Mouse (Mus musculus) liver, embryonic 12.5 days (tissue): ENCODE measurements around the gene Src. TPM values are rescaled to one million over a fixed set of nuclear protein-coding genes. Genes with fewer than 3 reads are reported as not detected.
A peak's percentile ranks its signal among the peaks of the same experiment; 100 is the strongest.

ENCODE experiments used
- ATAC-seq: fragments of 200-750 bp; cut with Nextera tagmentation; 2 replicates; pipeline ENCODE4 v1.8.0; 2017; ENCODE audit warnings: moderate number of reproducible peaks, mild to moderate bottlenecking, moderate library complexity
- H3K27ac ChIP-seq: fragments of 300-500 bp; sonication (generic); 2 replicates; pipeline ENCODE4 v1.5.1; 2016; ENCODE audit warnings: mild to moderate bottlenecking
- H3K27me3 ChIP-seq: fragments of 300-500 bp; sonication (generic); replicated peaks from 2 replicates; pipeline ENCODE4 v1.6.1; 2016; ENCODE audit warnings: mild to moderate bottlenecking, moderate library complexity
- H3K36me3 ChIP-seq: fragments of 300-500 bp; sonication (generic); 2 replicates; pipeline ENCODE4 v1.6.1; 2016; ENCODE audit warnings: mild to moderate bottlenecking, moderate library complexity
- H3K4me1 ChIP-seq: fragments of 300-500 bp; sonication (generic); 2 replicates; pipeline ENCODE4 v1.6.1; 2016
- H3K4me2 ChIP-seq: fragments of 300-500 bp; sonication (generic); 2 replicates; pipeline ENCODE4 v1.6.1; 2016; ENCODE audit warnings: mild to moderate bottlenecking, moderate library complexity
- H3K4me3 ChIP-seq: fragments of 300-500 bp; sonication (generic); 2 replicates; pipeline ENCODE4 v1.5.1; 2016; ENCODE audit warnings: mild to moderate bottlenecking, moderate library complexity
- H3K9ac ChIP-seq: fragments of 300-500 bp; sonication (generic); 2 replicates; pipeline ENCODE4 v1.6.1; 2016; ENCODE audit warnings: mild to moderate bottlenecking, moderate library complexity
- H3K9me3 ChIP-seq: fragments of 300-500 bp; sonication (generic); replicated peaks from 2 replicates; pipeline ENCODE4 v1.6.1; 2016; ENCODE audit warnings: mild to moderate bottlenecking, moderate library complexity
- WGBS: fragments of 180-500 bp; shearing (Covaris S2); methylation state at CpG from one replicate; pipeline ENCODE4 v1.1.7; 2016; ENCODE audit not compliant: insufficient replicate concordance; 5-methylcytosine and 5-hydroxymethylcytosine counted together
- polyA plus RNA-seq: library from polyadenylated mRNA; unstranded; fragments of >200 nt; fragmentation: Nextera tagmentation; extraction: Ambion mirVana; gene quantifications from 2 replicates; pipeline ENCODE4 v1.2.1, GENCODE M21; 2016

The Src gene
- polyA plus RNA-seq, 1 experiment from 2014 or later: 4.5 TPM

DNA sequence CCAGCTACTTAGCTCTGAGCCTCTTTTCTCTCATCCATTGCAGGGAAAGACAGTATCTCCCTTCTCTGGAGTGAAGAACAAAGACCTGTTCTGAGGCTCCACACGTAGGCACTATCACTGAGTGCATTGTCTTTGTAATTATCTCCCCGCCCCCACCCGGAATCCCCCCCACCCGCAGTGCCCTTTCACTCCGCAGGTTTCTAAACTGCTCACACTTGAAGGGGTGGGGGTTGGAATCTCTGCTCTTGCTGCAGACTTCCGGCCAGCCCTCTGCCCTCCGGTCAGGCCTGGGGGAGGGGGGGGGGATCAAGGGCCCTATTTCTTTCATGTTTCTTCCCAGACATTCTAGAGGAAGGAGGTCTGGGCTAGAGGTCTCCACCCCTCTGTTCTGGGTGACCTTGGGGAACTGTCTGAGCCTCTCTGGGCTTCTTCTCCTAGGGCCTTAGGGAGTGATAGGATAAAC lies 396 bp downstream of the Src start:
- WGBS: 10% methylated on average over 7 of the region's 7 CpGs
- H3K9ac ChIP-seq: no peak overlapping the region

DNA sequence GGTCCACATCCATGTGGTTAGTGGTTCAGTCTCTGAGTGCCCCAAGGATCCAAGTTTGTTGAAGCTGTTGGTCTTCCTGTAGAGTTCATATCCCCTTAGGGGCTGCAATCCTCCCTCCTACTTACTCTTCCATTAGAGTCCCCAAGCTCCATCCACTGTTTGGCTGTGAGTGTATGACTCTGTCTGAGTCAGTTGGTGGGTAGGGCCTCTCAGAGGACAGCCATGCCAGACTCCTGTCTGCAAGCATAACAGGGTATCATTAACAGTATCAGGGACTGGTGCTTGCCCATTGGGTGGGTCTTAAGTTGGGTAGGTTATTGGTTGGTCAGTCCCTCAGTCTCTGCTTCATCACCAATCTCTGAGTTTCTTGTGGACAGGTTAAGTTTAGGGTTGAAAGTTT lies 1.3 kb downstream of the Src start:
- no peak overlapping the region for H3K4me2 ChIP-seq
- no peak overlapping the region for H3K27ac ChIP-seq
- ATAC-seq: no peak
- H3K9ac ChIP-seq: no peak overlapping the region
- H3K4me1 ChIP-seq: peaks cover 22% of the 10 kb centered on the region
- H3K4me3 ChIP-seq: no peak overlapping the region
- H3K36me3 ChIP-seq: no peaks in the 10 kb centered on the region
- no peaks in the 10 kb centered on the region for H3K9me3 ChIP-seq
- peaks cover 51% of the 10 kb centered on the region for H3K27me3 ChIP-seq

More for the DNA sequence above, 396 bp downstream of the Src start:
- Histone ChIP-seq H3K9me3 (no peaks in the 10 kb centered on the region), H3K27ac (no peak overlapping the region), H3K36me3 (no peaks in the 10 kb centered on the region), H3K4me1 (peaks cover 19% of the 10 kb centered on the region), H3K27me3 (peaks cover 43% of the 10 kb centered on the region), H3K4me3 (no peak overlapping the region), H3K4me2 (no peak overlapping the region)
- ATAC-seq: no peak

DNA sequence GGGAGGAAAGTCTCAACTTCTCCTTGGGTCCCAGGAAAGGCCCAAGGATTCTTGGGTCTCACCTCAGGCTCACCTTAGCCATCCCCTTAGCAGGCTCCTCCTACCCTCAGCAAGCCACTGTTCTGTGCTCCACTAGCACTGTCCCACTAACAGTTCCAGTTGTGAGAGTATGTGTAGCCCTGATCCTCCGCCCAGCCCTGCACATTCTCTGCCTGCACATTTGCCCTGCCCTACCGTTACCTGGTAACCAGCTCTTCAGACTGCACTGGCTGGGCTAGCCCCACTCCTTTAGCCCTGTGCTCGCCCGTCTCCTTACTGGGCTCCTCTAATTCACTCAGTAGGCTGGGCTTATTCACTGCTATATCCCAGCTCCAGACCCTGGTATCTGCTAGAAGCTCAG lies 2.2 kb downstream of the Src start:
- no peak for ATAC-seq
- Histone ChIP-seq H3K9me3 (no peaks in the 10 kb centered on the region), H3K36me3 (no peaks in the 10 kb centered on the region), H3K9ac (no peak overlapping the region), H3K4me3 (no peak overlapping the region), H3K4me1 (peaks cover 25% of the 10 kb centered on the region), H3K4me2 (no peak overlapping the region), H3K27ac (no peak overlapping the region), H3K27me3 (peaks cover 60% of the 10 kb centered on the region)
- 69% methylated on average over 4 of the region's 4 CpGs for WGBS

DNA sequence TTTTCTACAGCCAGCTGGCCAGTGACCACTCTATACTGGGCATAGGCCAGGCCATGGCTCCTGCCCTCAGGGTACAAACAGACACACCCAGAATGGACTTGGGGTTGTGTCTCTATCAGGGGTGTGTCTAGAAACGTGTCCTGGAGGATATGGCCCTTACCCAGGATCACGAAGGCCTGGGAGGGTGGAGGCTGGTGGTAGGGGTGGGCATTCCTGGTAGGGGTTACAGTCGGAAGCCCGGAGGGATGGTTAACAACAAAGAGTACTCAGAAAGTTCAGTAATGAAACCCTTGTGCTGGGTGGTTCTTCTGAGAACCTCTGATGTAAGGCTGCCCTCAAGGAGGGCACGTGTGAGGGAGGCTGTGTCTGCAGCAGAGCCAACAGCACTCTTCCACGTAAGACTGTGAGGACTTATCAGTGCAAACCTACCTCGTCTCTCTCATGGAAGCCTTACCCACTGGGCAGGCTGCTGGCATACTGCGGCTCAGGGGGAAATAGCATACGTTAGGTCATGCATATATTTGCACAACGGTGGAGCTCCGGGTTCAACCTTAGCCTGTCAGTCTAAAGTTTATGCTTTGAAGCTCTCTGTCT lies 3.9 kb downstream of the Src start:
- Histone ChIP-seq H3K9ac (no peak overlapping the region), H3K27ac (no peak overlapping the region; the same call in 1 of the 2 replicates), H3K4me1 (peaks cover 31% of the 10 kb centered on the region), H3K4me2 (no peak overlapping the region), H3K36me3 (no peaks in the 10 kb centered on the region), H3K9me3 (no peaks in the 10 kb centered on the region), H3K4me3 (no peak overlapping the region), H3K27me3 (peaks cover 67% of the 10 kb centered on the region)
- WGBS: 60% methylated on average over 11 of the region's 11 CpGs
- ATAC-seq: no peak

DNA sequence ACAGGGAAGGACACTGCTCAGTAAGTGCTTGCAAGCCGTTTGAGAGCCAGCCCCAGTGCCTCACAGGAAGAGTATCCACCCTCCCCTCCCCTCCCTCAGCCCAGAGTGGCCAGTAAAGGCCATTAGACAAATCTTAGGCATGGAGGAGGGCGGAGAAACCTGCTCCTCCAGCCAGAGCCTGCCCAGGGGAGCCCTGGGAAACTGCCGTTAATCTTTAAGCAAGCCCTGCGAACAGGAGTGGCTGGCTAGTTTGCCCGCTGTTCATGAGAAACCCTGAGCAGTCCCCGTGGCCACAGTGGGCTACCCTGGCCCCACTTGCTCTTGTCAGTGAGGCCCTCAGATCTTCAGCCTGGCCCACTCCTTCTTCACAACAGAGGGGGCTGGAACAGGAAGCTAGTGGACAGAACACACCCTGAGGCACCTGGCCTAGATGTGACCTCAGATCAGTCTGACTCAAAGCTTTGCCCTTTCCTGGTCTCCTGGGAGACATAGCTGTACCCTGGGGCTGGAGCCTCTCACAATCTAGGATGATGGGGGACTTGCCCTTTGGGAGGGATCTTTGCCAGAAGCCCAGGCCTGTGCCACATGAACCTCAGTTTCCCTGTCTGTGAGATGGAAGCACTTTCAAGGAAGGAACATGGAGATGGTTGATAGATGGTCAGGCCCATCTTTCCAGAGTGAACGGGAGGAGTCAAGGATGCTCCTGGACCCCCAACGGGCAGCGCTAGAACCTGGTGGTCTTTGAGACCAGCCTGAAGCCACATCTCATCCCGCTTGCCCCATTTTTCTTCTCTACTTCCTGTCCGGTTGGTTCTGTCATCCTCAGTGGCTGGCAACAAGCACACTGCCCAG lies 4.8 kb downstream of the Src start:
- no peaks in the 10 kb centered on the region for H3K36me3 ChIP-seq
- H3K4me1 ChIP-seq: peaks cover 36% of the 10 kb centered on the region
- 48% methylated on average over 11 of the region's 11 CpGs for WGBS
- H3K27me3 ChIP-seq: peaks cover 58% of the 10 kb centered on the region
- H3K9ac ChIP-seq: no peak overlapping the region; the same call in 1 of the 2 replicates
- no peaks in the 10 kb centered on the region for H3K9me3 ChIP-seq
- H3K4me3 ChIP-seq: peak overlapping the region; percentile 63
- ATAC-seq: peak; percentile 36; the same call in 1 of the 2 replicates
- peak overlapping the region; percentile 48; the same call in 1 of the 2 replicates for H3K27ac ChIP-seq
- H3K4me2 ChIP-seq: peak overlapping the region; percentile 73

DNA sequence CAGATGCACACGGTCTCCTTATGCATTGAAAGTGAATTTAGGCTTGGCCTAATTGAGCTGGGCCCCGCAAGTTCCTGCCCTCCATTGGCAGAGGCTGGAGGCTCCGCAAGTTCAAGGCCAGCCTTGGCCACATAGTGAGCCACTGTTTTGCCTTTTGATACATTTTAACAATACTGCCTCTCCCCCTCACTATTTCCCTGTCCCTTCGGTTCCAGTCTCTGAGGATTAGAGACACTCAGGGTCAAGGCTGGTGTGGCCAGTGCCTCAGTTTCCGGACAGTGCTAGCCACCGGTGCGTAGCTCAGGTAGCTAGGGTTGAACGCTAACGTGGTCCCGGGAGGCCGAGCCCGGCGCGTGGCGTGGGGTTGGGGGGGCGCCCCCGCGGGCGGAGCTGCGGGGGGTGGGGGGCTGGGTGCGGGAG lies 5.5 kb downstream of the Src start:
- Histone ChIP-seq H3K9me3 (no peaks in the 10 kb centered on the region), H3K27me3 (peaks cover 54% of the 10 kb centered on the region), H3K27ac (peak overlapping the region; percentile 66), H3K36me3 (no peaks in the 10 kb centered on the region), H3K9ac (peak overlapping the region; percentile 71), H3K4me3 (peak overlapping the region; percentile 63), H3K4me2 (peak overlapping the region; percentile 73), H3K4me1 (peaks cover 33% of the 10 kb centered on the region)
- ATAC-seq: no peak
- 11% methylated on average over 20 of the region's 21 CpGs for WGBS

DNA sequence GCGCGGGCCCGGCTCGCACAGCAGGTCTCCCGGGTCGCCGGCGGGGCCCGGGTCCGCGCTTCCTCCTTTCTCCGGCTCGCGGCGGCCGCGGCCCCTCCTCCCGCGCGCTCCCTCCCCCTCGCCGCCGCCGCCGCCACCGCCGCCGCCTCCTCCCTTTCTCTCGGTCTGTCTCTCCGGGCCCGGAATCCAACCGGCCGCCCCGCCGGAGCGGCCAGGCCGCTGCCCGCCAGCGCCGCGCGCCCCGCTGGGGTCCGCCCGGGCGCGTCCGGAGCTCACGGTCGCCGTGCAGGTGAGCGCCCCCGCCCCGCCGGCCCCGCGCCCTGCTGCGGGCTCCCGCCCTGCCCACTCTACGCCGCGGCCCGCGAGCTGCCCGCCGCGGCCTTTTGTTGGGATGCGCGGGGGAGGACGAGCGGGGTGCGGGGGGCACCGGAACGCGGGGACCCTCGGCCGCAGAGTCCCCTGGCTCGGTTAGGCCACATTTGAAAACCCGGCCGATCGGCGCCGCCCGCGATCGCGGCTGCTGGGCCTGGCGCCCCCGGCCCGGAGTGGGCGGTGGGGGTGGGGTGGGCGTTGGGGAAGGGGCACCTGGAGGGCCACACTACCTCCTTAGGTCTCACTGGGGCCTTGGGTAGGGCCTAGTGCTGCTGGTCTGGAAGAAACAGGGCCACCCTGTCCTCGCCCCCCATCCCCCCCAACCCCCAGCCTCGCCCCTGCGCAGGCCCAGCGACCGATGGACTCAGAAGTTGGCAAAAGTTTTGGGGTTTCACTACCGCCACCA lies 6.1 kb downstream of the Src start:
- Histone ChIP-seq H3K4me1 (peaks cover 33% of the 10 kb centered on the region), H3K36me3 (no peaks in the 10 kb centered on the region), H3K4me3 (peak overlapping the region; percentile 63), H3K4me2 (peak overlapping the region; percentile 73), H3K27me3 (peaks cover 54% of the 10 kb centered on the region), H3K9me3 (no peaks in the 10 kb centered on the region), H3K9ac (peak overlapping the region; percentile 71), H3K27ac (peak overlapping the region; percentile 66)
- WGBS: 6% methylated on average over 44 of the region's 98 CpGs
- ATAC-seq: no peak

DNA sequence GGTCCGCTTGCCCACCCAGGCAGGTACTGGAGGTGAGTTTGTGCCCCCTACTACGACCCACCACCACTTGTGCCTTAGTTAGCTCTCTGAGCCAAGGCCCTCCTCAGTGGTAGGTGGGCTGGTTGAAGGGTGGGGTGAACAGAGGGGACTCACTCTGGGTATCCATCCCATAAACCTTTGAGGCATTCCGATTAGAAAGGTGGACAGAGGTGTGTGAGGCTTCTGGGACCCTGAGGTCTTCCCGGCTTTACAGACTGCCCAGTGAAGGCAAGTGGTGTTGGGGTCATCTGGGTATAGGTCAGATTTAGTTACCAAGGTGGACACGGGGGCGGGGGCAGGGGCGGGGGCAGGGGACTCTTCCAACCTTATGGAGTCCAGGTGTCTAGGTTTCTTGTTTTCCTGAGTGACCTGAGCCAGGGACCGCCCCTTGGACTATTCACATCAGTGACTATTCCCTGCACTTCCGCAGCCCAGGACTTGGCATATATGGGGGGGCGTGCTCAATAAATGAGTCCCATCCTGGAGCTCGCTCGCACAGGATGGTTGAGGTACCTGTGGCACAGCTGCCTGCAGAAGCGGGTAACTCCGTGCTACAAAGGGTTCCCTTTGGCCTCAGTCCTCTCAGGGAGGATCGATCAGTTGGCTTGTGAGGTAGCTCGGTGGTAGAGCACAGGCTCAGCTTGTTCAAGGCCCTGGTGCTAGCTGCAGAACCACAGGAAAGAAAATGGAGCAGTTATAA lies 6.8 kb downstream of the Src start:
- peak overlapping the region; percentile 73 for H3K4me2 ChIP-seq
- no peak for ATAC-seq
- no peaks in the 10 kb centered on the region for H3K36me3 ChIP-seq
- H3K27me3 ChIP-seq: peaks cover 54% of the 10 kb centered on the region
- H3K9me3 ChIP-seq: no peaks in the 10 kb centered on the region
- no peak overlapping the region for H3K9ac ChIP-seq
- WGBS: 68% methylated on average over 16 of the region's 16 CpGs
- H3K4me3 ChIP-seq: peak overlapping the region; percentile 63
- H3K4me1 ChIP-seq: peaks cover 37% of the 10 kb centered on the region
- H3K27ac ChIP-seq: peak overlapping the region; percentile 66; the same call in 1 of the 2 replicates

DNA sequence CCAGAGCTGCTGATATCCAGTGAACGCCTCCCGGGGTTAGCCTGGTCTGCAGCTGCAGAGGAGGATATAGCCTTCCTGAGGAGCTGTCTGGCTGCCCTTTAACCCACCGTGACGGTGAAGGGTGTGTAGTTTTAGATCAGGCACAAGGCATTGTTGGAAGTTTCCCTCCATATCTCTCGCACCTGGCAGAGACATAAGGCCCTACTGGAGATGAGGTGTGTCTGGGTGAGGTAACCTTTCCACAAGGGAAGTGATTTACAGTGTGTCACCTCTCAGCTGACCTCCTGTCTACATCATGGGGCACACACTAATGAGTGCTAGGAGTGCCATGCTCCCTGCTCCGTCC lies 7.4 kb downstream of the Src start:
- H3K4me1 ChIP-seq: peaks cover 37% of the 10 kb centered on the region
- H3K9ac ChIP-seq: no peak overlapping the region
- H3K9me3 ChIP-seq: no peaks in the 10 kb centered on the region
- peak overlapping the region; percentile 73 for H3K4me2 ChIP-seq
- no peak overlapping the region for H3K4me3 ChIP-seq
- H3K27me3 ChIP-seq: peaks cover 53% of the 10 kb centered on the region
- ATAC-seq: no peak
- 60% methylated on average over 6 of the region's 6 CpGs for WGBS
- H3K27ac ChIP-seq: no peak overlapping the region
- H3K36me3 ChIP-seq: 0 out of 2 replicates have a peak, but pooled peaks cover 2% of the 10 kb centered on the region

DNA sequence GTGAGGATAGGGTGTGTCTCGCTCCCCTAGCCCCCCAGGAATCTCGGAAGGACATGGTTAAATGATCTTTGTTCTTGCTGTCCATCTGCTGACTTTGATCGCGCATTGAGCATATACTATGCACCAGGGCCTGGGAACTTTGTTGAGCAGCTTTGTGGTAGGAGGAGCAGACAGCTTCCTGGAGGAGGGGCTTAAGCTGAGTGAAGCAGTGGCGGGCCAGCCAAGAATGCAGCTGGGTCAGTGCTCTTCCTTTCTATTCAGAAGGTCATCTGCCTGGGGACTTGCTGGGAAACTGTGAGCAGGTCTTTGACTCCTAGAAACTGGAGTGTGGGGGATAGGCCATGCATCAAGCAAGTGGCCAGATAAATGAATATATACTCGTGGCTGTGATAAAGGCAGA lies 7.9 kb downstream of the Src start:
- no peak for ATAC-seq
- WGBS: 55% methylated on average over 6 of the region's 6 CpGs
- no peak overlapping the region for H3K4me3 ChIP-seq

DNA sequence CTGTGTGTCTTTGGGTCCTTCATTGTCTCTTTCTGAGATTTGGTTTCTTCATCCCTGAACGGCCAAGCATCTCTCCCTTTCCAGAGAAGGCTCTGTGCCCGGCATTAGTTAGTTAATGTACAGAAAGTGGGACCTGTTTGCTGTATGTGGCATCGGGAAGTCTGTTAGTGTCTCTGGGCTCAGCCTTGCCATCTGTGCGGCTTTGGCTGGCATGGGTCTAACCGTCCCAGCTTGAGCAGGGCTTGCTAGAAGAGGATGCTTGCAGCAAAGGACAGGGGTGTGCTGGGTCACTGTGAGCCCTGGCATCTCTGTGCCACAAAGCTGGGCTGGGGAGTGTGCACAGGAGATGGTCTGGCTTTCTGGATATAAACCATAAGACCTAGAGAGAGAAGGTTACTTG lies 8.9 kb downstream of the Src start:
- H3K27me3 ChIP-seq: peaks cover 40% of the 10 kb centered on the region
- no peak overlapping the region for H3K4me3 ChIP-seq
- ATAC-seq: no peak
- WGBS: 70% methylated on average over 5 of the region's 5 CpGs
- no peak overlapping the region for H3K27ac ChIP-seq
- H3K9ac ChIP-seq: no peak overlapping the region
- no peaks in the 10 kb centered on the region for H3K9me3 ChIP-seq
- H3K4me1 ChIP-seq: peaks cover 43% of the 10 kb centered on the region
- 0 out of 2 replicates have a peak, but pooled peaks cover 2% of the 10 kb centered on the region for H3K36me3 ChIP-seq
- H3K4me2 ChIP-seq: no peak overlapping the region

More for the DNA sequence above, 7.9 kb downstream of the Src start:
- peaks cover 49% of the 10 kb centered on the region for H3K27me3 ChIP-seq
- H3K27ac ChIP-seq: no peak overlapping the region
- no peak overlapping the region for H3K9ac ChIP-seq
- no peaks in the 10 kb centered on the region for H3K9me3 ChIP-seq
- peaks cover 37% of the 10 kb centered on the region for H3K4me1 ChIP-seq
- 0 out of 2 replicates have a peak, but pooled peaks cover 2% of the 10 kb centered on the region for H3K36me3 ChIP-seq
- H3K4me2 ChIP-seq: no peak overlapping the region
